Mouse (Mus musculus) G1E-ER4 (cell line): Measurements from ENCODE around the gene Acpp. TPM values are rescaled to one million over a fixed set of nuclear protein-coding genes. Genes with fewer than 3 reads are reported as not detected.

Source experiments
- GATA1 ChIP-seq: IDR thresholded peaks from one replicate; pipeline ENCODE4 v1.8.0; 2012; ENCODE audit warnings: low read length, inconsistent platforms
- polyA plus RNA-seq: library from polyadenylated mRNA; stranded (reverse); fragments of >175 nt; gene quantifications from 2 replicates; pipeline ENCODE4 v1.2.3, GENCODE M21; 2012

Acpp gene
- not detected in 2 replicates for polyA plus RNA-seq

DNA sequence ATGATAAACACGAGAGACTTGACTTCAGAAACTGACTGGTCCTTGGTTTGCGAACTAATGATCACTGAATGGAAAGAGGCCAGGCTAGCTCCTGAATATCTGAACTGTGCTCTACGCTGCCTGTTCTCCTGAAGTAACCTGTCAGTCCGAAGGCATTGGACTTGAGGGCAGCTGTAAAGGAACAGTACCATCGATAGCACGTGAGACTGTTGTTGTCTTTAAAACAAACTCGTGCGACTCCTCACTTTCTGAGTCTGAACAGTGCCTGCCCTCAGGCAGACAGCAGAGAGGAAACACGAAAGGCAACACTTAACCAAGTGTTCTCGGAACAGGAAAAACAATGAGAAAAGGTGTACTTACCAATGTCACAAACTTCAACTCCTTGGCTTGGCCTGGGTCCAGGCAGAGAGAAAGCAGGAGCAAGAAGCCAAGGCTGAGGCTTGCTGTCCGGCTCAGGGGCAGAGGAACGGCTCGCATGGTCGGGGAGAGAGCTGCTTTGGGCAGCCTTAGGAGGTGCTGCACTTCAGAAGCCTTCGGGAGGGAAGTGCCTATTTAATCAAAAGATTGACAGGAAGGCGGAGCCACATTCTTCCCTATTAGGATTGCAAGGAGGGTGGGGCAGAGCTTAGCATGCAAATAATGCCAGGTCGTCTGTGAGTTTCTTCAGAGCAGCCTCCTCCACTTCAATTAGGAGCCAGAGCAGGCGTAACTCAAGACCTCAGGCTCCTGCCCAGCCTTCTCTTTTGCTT, at the start of gene Acpp:
TSS of gene Acpp (minus strand) at position 566 of the 749 bp plus-strand sequence.
- no peak for TF ChIP-seq GATA1

DNA sequence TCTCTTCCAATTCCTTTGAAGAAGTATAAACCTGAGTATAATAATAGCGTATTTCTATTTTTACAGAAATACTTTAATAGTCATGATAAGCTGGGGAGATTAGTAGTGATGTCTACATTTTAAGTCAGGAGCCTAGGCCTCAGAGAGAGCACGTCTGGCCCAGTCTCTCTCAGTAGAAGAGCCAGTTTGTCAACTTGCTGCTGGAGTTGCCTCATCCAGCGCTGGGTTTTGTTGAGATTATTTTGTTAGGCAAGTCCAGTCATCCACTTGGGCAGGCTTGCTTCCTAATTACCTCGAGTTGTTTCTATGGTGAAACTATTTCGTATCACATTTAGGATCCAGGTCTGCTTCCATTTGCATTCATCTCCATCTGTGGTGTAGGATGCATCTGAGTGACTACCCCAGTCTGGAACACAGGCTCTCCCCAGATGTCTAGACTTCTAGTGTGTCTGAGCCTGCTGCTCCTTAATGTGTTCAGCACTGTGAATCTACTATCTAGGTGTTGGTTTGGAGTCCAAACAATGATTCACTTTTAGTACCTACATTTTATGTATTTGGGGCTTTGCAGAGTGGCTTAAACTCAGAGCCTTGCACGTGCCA, 45.1 kb upstream of the Acpp start:
- no peak for TF ChIP-seq GATA1

DNA sequence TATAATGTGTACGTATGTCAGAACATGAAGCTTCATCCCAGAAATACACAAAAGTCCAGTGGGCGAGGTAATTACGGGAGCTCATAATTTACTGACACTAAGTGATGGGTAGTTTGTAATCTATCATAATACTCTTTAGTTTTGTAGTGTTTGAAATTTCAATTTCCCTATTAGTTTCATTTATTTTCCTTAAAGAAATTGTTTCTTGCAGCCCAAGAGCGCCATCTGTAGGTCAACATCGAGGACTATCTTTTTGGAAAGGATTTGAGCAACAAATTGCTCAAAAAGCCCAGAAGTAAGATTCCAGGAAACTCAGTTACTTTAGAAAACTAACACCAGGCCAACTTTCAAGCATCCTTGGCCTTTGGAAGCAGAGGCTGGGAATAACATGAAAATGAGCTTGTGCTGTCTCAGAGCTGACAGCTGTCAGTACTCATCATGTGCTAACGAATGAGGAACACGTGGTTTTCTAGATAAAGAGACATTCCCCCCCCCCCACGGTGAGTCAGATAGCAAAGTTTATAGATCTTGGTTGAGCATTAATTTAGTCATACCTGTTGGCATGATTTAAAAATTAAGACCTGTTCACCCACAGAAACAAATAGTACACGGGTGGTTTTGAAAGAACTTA, 42.1 kb upstream of the Acpp start:
- no peak for TF ChIP-seq GATA1

DNA sequence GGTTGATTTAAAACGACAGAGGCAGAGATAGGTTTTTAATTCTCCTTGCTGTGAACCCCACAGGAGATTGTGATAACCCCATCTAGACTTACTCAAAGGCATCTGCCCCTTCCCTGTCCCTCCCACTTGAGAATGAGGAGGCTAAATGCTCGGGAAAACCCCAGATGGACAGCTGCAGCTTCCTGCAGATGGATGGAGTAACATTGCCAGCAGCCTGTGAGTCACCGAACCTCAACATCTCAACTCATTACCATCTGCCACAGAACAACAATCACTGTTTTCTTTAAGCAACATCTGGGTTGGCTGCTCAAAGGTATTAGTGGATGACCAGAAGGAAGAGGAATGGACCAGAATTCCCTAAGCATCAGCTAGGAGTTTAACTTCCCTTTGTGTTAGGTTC, 38.0 kb upstream of the Acpp start:
- TF ChIP-seq GATA1 = no peak

DNA sequence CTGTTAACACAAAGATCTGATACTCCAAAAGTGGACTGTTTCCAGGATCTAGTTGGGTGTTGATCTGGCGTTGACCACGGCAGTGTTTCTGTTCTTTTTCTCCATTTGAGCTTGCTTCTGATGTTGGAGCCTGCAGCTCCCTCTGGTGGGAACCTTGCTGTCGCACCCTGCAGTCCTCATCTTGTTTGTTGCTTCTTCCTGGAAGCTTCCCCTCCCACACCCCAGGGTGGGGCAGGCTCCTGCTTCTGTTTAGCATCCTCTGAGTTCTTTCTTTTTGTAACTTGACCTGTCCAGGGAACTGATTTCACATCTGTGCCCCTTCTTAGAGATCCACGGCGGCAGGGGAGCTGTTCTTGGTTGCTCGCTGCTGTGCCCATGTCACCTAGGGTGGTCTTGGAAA, 35.7 kb upstream of the Acpp start:
- TF ChIP-seq GATA1 = no peak

DNA sequence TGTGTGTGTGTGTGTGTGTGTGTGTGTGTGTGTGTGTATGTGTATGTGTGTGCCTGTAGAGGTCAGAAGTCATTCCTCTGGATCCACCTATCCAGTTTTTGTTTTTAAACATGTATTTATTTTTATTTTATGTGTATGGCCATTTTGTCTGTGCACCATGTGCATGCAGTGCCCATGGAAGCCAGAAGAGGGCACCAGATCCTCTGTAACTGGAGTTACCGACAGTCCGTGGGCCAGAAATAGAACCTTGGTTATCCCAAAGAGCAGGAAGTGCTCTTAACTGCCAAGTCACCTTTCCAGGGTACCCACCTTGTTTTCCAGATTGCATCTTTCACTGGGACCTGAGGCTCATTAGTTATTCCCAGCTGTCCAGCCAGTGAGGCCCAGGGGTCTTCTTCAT, 29.4 kb upstream of the Acpp start:
- no peak for TF ChIP-seq GATA1

DNA sequence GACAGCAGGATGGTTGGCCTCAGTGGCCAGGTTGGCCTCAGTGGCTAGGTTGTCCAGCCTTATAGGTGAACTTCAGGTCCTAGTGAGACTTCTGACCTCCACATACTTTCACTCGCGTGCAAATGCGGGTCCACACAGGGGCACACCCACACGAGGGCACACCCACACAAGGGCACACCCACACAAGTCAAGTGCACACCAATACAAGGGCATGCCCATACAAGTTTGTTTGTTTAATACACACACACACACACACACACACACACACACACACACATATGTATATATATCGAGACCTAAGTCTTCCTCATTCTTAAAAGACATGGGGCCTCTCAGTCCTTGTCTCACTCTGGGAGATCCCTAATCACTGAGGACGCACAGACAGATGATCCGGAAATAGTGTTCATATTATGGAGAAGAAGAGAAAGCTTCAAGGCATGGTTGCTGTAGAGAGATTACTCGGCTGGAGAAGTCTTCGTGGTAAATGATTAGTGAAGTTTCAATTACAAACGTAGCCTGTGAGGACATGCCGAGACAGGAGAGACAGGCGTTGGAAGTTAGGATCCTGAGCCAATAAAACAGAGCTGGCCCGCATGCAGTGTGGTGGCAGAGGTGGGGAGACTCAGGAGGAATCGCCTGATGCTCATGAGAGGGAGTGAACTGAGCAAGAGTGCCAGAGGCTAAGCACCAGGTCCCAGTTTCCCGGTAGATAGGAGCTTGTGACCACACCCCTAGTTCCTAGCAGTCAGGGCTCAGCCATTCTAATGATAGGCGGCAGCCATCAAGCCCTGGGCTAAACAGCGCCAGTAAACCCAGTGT, 23.7 kb upstream of the Acpp start:
- TF ChIP-seq GATA1 = no peak

DNA sequence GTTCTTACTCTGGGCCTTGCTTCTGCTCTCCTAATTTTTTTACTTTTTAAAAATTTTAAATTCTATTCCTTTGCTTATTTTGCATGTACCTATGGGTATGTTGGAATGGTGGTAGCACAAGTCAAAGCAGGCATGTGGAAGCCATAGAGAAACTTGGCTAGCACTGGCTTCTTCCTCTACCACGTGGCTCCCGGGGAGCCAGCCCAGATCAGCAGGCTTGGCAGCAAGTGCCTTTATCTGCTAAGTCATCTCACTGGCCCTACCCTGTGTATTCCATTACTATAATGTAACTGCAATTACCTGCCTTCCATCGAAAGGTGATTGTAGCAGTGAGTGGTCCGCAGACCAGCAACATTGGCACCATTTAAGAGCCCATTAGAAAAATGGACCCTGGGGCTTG, 22.8 kb upstream of the Acpp start:
- TF ChIP-seq GATA1 = no peak

DNA sequence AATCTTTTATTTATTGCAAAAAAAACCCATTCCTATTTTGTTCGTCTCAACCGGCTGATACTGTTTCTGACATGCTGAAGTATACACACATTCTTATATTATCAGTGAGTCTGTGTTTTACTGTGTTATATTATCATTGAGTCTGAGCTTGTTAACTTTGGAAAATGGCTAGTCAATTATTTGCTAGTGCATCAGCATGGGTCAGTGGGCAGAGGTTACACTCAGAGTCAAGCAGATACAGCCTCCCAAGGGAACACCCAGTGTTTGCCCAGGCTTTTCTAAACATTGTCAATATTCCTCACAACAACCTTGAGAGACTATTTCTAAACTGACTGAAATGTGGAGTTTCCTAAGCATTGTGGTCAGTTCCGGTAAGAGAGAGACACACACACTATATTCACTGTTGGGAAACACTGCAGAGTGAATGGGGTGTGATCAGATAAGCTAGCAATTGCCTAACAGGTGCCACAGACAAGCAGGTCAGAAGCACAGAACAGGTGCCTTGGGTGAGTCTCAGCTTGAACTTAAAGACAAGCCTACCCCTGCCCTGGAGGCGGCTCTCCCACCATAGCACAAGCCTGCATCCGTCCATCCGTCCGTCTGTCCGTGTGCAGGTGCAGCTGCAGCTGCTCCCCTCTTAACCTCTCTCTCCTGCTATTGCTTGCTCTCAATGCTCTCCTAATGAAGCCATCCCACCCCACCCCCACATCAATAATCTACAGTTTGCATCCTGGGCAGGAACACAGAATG, 18.1 kb upstream of the Acpp start:
- TF ChIP-seq GATA1 = no peak

DNA sequence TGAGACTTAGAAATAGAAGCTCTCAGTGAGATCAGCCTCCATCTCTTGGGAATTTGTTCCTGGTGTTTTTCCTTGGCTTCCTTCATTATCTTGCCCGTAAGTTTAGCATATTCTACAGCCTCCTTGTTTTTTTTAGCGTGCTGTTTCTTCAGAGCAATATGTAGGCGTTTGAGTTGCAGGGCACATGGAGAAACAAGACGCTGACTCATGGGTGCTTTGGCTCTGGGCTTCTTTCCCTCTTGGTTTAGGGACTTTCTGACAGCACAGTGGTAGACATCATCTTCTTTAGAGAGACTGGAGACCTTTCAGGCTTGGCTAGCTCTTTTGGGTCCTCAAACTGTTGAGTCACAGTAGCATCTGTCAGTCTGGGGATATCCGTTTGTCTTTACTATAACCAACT, 6.6 kb upstream of the Acpp start:
- no peak for TF ChIP-seq GATA1

DNA sequence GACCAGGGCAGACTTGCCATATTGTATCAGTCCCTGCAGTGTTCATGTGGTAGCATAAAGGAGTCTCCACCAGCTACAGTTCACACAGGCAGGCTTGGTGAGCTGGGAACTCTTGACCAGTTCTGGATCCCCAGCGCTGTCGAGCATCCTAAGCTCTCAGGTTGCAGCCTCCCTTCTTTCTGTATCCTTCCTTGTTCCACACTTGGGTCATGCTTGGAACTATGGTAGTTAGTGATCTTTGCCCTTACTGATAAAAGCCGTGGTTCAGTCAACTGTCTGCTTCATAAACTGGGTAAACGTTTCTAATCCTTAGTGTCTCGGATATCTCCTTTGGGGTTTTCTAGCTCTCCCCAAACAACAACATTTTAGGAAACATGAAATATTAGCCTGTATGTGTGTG, 1.9 kb upstream of the Acpp start:
- TF ChIP-seq GATA1 = no peak

DNA sequence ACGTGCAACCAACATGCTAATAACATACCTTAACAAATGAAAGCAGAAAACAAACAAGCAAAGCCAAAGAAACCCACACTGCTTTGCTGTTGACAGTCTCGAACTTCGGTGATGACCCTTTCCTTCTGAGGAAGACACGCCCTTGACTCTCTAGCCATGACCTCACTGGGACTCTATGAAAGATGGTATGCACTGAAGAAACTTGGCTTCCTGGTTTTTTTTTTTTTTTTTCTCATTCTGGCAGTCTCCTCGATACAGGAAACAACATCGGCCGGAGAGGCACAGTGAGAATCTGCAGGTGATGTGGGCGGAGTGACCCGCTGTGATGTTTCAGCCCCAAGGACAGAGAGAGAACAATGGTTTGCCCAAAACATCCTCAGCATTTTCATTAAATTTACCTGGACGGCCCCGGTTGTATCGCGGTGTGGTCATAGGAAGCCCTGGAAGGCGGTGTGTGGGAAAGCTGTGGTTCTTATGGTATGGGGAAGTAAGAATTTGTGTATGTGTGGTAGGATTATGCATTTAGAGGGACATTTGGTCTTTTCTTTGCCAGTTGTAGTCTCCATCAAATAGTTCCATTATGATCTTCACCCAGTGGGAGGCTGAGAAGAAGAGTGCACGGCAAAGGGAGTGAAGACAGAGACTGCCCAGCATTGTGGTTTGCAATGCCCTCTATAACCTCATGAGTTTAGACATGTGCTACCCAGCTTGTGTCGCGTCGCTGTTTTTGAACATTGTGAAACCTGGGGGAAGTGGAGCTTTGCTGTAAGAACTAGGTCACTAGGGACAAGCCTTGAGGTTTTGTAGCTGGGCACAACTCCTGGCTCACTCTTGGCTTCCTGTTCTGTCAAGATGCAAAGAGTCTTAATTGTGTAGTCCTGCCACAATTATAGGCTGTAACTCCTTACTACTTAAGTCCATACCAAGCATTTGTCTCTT, 1.2 kb upstream of the Acpp start:
- TF ChIP-seq GATA1 = no peak

DNA sequence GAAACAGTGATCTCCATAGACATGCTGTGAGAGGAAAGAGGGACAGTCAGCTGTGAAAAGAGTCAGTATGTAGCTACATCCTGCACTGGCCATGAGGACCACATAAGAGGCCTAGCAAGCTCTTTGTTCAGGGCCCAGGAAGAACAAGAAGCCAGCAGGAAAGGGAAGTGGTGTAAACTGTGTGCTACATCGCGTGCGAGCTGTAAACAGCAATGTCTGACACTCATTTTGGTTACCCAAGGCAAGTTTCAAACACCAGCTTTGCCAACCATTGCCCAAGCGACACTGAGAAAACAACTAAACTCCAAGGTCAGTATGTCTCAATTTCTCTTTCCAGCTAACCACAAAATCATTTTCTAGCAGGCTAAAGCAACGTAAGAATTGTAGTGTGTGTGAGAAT, 6.2 kb downstream of the Acpp start:
- no peak for TF ChIP-seq GATA1

DNA sequence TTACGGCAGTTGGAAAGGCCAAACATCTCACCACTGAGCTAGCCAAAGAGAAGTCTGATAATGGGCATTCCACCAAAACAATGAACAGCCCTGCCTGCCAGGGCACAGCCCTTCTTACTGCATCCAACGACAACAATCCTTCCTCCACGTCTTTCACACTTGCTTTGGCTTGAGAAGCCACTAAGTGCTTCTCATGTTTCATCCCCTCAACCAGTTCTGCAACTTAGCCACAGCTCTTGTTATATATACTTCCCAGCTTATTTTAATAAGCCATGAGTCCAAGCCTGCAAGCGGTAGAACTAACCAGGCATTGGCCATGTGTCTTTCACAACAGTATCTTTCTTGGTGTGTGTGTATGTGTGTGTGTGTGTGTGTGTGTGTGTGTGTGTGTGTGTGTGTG, 8.9 kb downstream of the Acpp start:
- TF ChIP-seq GATA1 = no peak
